Mouse (Mus musculus) erythroblast, embryonic 14.5 days (primary cell): ENCODE data around the gene Rbm38. TPM values are rescaled to one million over a fixed set of nuclear protein-coding genes. Genes with fewer than 3 reads are reported as not detected.
A peak's percentile ranks its signal among the peaks of the same experiment; 100 is the strongest.

ENCODE experiments used
- H3K27me3 ChIP-seq: 2 replicates; pipeline ENCODE4 v1.6.1; 2012; ENCODE audit warnings: inconsistent platforms; ENCODE audit not compliant: control insufficient read depth
- H3K36me3 ChIP-seq: 2 replicates; pipeline ENCODE4 v1.6.1; 2012; ENCODE audit warnings: mild to moderate bottlenecking, inconsistent platforms; ENCODE audit not compliant: control insufficient read depth
- H3K4me1 ChIP-seq: 2 replicates; pipeline ENCODE4 v1.6.1; 2012; ENCODE audit warnings: inconsistent platforms; ENCODE audit not compliant: control insufficient read depth
- H3K4me3 ChIP-seq: replicated peaks from 2 replicates; pipeline ENCODE3; 2012; ENCODE audit warnings: moderate library complexity, mild to moderate bottlenecking, inconsistent platforms
- H3K9me3 ChIP-seq: 2 replicates; pipeline ENCODE4 v1.6.1; 2012; ENCODE audit warnings: low read length, inconsistent platforms, mixed read lengths; ENCODE audit not compliant: control insufficient read depth
- GATA1 ChIP-seq: IDR thresholded peaks from 2 replicates; pipeline ENCODE4 v1.6.1; 2012; ENCODE audit warnings: low read length, inconsistent platforms, mixed read lengths
- TAL1 ChIP-seq: IDR thresholded peaks from 3 replicates; pipeline ENCODE4 v1.6.1; 2012; ENCODE audit warnings: low read length, inconsistent platforms, mixed read lengths
- polyA plus RNA-seq: library from polyadenylated mRNA; stranded (reverse); fragments of >175 nt; gene quantifications from 2 replicates; pipeline ENCODE4 v1.2.3, GENCODE M21; 2012

The Rbm38 gene
- polyA plus RNA-seq, 1 experiment = 548 TPM

DNA sequence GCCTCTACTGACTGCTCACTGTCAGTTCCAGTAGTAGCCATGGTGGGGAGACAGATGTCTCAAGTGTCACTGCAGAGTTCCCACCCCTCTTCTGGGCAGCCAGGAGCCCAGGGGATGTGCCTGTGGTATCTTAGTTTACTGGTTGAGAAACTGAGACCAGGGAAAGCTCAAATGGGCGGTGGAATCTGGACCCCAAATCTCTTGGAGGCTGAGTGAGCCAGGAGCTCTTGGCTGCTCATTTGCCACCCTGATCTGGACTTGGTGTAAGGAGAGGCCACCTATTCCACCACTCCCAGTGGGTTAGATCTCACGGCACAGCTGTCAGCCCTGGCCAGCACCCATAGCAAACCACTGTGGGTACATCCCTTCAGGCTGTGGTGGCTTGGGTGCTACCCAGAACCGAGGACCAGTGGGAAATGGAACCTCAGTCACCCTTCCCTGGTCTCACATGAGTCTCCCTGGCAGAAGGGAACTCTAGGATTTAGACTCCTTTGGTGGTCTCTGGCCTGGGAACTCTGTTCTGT lies 8.3 kb downstream of the Rbm38 start:
- H3K9me3 ChIP-seq = no peaks in the 10 kb centered on the region
- H3K36me3 ChIP-seq = peaks cover 100% of the 10 kb centered on the region
- TF ChIP-seq TAL1 = no peak
- TF ChIP-seq GATA1 = no peak
- peaks cover 100% of the 10 kb centered on the region for H3K4me1 ChIP-seq
- H3K4me3 ChIP-seq = peak overlapping the region; percentile 68
- no peaks in the 10 kb centered on the region; the same call in 1 of the 2 replicates for H3K27me3 ChIP-seq

GRCm38 (mm10) chr2:173030591-173031338 lies 10.5 kb downstream of the Rbm38 start:
- TF ChIP-seq TAL1 (no peak), GATA1 (no peak)
- H3K9me3 ChIP-seq = no peaks in the 10 kb centered on the region
- H3K27me3 ChIP-seq = no peaks in the 10 kb centered on the region
- H3K4me1 ChIP-seq = peaks cover 100% of the 10 kb centered on the region
- peaks cover 100% of the 10 kb centered on the region for H3K36me3 ChIP-seq
- peak overlapping the region; percentile 68 for H3K4me3 ChIP-seq

- H3K4me3 ChIP-seq = peak overlapping the region; percentile 68
- peaks cover 100% of the 10 kb centered on the region for H3K4me1 ChIP-seq
- TF ChIP-seq GATA1 (no peak), TAL1 (no peak)
- no peaks in the 10 kb centered on the region for H3K27me3 ChIP-seq
- no peaks in the 10 kb centered on the region for H3K9me3 ChIP-seq
- H3K36me3 ChIP-seq = peaks cover 97% of the 10 kb centered on the region
Observed at GRCm38 (mm10) chr2:173033531-173033930, 13.2 kb downstream of the Rbm38 start.

DNA sequence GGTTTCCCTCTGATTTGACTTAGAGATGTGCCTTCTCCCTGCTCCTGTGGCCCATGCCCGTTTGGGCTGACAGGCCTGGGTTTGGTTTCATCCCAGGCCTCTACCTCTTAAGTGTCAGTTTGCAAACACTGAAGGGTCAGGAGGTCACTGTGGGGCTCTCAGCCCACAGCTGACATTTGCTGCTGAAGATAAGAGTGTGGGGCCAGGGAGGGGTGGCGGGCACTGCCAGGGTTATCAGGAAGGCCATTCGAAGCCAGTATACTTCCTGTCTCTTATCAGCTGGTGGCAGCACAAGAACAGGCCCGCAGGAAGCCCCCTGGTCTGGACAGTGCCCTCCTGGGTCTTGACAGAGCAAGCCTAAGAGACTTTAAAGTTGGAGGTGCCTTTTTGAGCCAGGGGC lies 14.7 kb downstream of the Rbm38 start:
- peaks cover 97% of the 10 kb centered on the region for H3K36me3 ChIP-seq
- TF ChIP-seq TAL1 (peak; percentile 96), GATA1 (peak; percentile 99)
- no peaks in the 10 kb centered on the region for H3K27me3 ChIP-seq
- peak overlapping the region; percentile 68 for H3K4me3 ChIP-seq
- no peaks in the 10 kb centered on the region for H3K9me3 ChIP-seq
- H3K4me1 ChIP-seq = peaks cover 100% of the 10 kb centered on the region

DNA sequence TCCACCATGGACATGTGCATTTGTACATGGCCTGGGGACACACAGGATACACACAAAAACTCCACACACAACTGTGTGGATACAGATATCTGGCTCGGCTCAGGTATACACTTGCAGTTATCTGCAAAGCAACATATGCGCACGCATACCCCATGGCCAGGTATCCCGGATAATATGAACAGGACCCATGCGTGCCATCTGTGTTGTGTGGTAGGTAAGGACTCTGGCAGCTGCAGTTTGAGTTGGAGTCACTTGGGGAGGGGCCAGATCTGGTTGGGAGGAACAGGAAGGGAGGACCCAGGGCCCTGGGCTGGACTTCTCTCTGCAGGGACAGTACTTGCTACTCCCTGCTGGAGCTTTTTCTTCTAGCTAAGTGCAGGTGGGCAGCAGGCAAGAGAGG lies 15.4 kb downstream of the Rbm38 start:
- Histone ChIP-seq H3K27me3 (no peaks in the 10 kb centered on the region), H3K4me1 (peaks cover 100% of the 10 kb centered on the region), H3K4me3 (peak overlapping the region; percentile 68), H3K36me3 (peaks cover 97% of the 10 kb centered on the region), H3K9me3 (no peaks in the 10 kb centered on the region)
- TF ChIP-seq TAL1 (no peak), GATA1 (peak; percentile 16; the same call in 1 of the 2 replicates)

DNA sequence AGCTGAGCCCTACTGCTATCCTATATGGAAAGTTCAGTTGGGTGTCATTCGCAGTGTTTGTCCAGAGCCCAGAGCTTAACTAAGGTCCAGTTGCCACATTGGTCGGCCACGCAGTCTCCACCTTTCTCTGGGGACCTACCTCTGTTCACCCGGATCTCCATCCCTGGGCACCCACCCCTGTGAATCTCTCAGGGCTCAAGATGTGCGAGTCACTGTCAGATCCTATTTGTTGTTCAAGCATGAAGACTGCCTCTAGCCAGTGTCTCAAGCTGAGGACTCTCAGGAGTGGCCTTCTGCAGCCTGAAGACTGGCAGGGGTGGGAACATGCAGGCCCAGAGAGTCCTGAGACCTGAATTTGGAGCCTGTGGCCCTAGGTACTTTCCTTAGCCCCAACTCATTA lies 15.8 kb downstream of the Rbm38 start:
- Histone ChIP-seq H3K9me3 (no peaks in the 10 kb centered on the region), H3K4me1 (peaks cover 100% of the 10 kb centered on the region), H3K36me3 (peaks cover 97% of the 10 kb centered on the region), H3K4me3 (peak overlapping the region; percentile 68), H3K27me3 (no peaks in the 10 kb centered on the region)
- TF ChIP-seq TAL1 = no peak
- TF ChIP-seq GATA1 = no peak

DNA sequence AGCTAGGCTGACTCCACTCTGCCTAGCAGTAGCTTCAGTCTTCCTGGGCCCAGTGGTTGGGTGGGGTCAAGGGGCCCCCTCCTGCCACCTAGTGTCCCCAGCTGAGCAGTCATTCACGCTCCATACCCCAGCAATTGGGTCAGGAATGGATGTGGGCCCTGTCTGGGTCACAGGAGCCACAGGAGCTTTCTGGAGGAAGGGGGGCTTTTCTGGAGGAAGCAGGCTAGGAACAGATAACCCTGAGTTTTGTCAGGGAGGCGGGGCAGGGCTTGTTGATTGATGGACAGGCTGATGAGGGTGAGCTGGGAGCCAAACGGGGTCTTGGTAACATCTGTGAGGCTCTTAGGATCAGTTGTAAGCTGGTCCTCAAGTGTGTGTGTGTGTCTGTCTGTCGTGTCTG lies 16.3 kb downstream of the Rbm38 start:
- peak overlapping the region; percentile 68 for H3K4me3 ChIP-seq
- H3K36me3 ChIP-seq = peaks cover 97% of the 10 kb centered on the region
- H3K4me1 ChIP-seq = peaks cover 100% of the 10 kb centered on the region
- no peaks in the 10 kb centered on the region for H3K27me3 ChIP-seq
- TF ChIP-seq TAL1 (no peak), GATA1 (no peak)
- no peaks in the 10 kb centered on the region for H3K9me3 ChIP-seq

GRCm38 (mm10) chr2:173037347-173037746 lies 17.0 kb downstream of the Rbm38 start:
- TF ChIP-seq GATA1 (no peak), TAL1 (no peak)
- no peaks in the 10 kb centered on the region for H3K9me3 ChIP-seq
- peaks cover 100% of the 10 kb centered on the region for H3K4me1 ChIP-seq
- peak overlapping the region; percentile 54 for H3K4me3 ChIP-seq
- H3K27me3 ChIP-seq = no peaks in the 10 kb centered on the region
- H3K36me3 ChIP-seq = peaks cover 96% of the 10 kb centered on the region

DNA sequence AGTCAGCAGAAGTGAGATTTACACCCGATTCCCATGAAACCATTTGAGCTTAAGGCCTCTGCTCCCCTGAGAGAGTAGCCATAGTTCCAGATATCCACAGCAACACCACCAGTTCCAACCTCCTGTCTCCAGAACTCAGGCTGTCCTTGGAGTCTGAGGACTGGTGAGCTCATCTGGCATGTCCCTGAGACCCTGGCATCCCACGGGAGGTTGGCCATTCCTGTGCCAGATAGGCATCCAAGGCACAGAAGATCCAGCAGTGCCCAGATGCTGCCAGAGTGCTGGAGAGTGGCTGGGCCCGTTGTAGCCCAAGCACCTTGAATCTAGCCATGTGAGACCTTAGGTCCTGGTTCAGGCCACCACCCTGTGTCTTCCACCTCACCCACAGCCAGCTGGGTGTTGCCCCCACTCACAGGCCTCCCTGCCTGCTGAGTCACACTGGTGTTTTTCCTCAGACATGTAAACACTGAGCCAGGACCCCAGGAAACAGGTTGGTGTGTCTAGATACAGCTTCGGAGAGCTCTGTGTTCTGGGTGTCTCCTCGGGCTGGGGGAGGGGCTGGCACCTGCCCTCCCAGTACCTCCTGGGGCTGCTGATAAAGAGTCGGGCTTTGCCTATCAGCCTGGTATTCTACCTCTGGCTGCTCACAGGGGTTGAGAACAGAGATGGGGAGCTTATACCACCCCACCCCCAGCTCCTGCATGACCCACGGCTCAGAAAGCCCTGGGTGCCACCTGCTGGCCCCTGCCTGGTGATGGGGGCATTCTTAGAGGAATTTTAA lies 17.7 kb downstream of the Rbm38 start:
- H3K27me3 ChIP-seq = no peaks in the 10 kb centered on the region
- H3K4me3 ChIP-seq = peak overlapping the region; percentile 54
- TF ChIP-seq TAL1 = peak; percentile 95
- TF ChIP-seq GATA1 = peak; percentile 96
- H3K9me3 ChIP-seq = no peaks in the 10 kb centered on the region
- peaks cover 100% of the 10 kb centered on the region for H3K4me1 ChIP-seq
- peaks cover 96% of the 10 kb centered on the region for H3K36me3 ChIP-seq

DNA sequence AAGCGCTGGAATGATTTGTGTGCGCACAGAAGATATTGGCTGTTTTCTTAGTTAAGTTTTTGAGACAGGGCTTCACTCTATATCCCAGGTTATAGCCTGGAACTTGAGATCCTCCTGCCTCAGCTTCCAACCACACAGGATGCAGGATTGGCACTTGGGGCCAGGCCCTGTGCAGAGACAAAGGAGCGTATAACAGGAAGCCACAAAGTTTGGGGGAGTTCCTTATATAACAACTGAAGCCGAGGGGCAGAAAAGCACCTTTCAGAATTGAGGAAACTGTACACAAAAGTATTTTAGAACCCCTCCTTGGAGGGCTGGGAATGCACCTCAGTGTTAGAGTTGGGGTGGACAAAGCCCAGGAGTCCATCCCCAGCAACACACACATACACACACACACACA lies 18.7 kb downstream of the Rbm38 start:
- Histone ChIP-seq H3K27me3 (no peaks in the 10 kb centered on the region), H3K9me3 (no peaks in the 10 kb centered on the region), H3K4me1 (peaks cover 98% of the 10 kb centered on the region), H3K36me3 (peaks cover 92% of the 10 kb centered on the region), H3K4me3 (peak overlapping the region; percentile 28)
- TF ChIP-seq GATA1 (no peak), TAL1 (no peak)
